Mouse (Mus musculus) layer of hippocampus, postnatal 36 days (tissue): Measurements from ENCODE around the gene Hbb-bh1. TPM values are rescaled to one million over a fixed set of nuclear protein-coding genes. Genes with fewer than 3 reads are reported as not detected.
A peak's percentile ranks its signal among the peaks of the same experiment; 100 is the strongest.
"Not testable (repeated sequence)": the region's sequence is repeated elsewhere in the genome, so short reads cannot be mapped to it uniquely, and the experiment has no call there.

Experiments
- DNase-seq, 2 experiments: peaks; one replicate each; pipeline ENCODE4 v3.0.0; 2022
- total RNA-seq, 2 experiments: library from RNA; stranded (reverse); gene quantifications; 2 replicates each; pipeline ENCODE4 v1.2.3; 2021

The Hbb-bh1 gene
- total RNA-seq, 2 experiments from 2014 or later: not detected

GRCm38 (mm10) chr7:103811223-103811845 lies 31.6 kb downstream of the Hbb-bh1 start:
- no peak for DNase-seq

GRCm38 (mm10) chr7:103810746-103811145 lies 32.2 kb downstream of the Hbb-bh1 start:
- DNase-seq: no peak

GRCm38 (mm10) chr7:103810296-103810695 lies 32.7 kb downstream of the Hbb-bh1 start:
- no peak for DNase-seq

GRCm38 (mm10) chr7:103809801-103810155 lies 33.2 kb downstream of the Hbb-bh1 start:
- DNase-seq: no peak

- DNase-seq: no peak
Observed at GRCm38 (mm10) chr7:103808971-103809800, 33.8 kb downstream of the Hbb-bh1 start.

- DNase-seq: not testable (repeated sequence)
Observed at GRCm38 (mm10) chr7:103808120-103808519, 34.8 kb downstream of the Hbb-bh1 start.

DNA sequence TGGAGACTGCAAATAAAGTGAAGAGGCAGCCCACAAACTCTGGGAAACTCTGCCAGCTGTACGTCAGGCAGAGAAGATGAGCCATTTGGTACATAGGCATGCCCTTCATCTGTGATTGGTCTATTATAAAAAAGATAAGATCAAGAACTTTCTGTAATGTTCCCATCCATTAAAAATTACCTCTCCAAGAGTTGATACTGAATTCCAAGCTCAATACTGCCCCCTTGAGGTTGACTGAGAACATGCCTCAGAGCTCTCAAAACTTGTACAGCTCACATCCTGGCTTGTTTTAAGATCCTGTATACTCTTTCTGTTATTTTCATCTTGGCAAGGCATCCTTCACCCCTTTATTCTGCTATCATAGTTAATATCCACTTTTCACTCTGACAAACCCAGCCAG lies 36.1 kb downstream of the Hbb-bh1 start:
- DNase-seq: peak in 1 of 2 experiments; percentile 5

DNA sequence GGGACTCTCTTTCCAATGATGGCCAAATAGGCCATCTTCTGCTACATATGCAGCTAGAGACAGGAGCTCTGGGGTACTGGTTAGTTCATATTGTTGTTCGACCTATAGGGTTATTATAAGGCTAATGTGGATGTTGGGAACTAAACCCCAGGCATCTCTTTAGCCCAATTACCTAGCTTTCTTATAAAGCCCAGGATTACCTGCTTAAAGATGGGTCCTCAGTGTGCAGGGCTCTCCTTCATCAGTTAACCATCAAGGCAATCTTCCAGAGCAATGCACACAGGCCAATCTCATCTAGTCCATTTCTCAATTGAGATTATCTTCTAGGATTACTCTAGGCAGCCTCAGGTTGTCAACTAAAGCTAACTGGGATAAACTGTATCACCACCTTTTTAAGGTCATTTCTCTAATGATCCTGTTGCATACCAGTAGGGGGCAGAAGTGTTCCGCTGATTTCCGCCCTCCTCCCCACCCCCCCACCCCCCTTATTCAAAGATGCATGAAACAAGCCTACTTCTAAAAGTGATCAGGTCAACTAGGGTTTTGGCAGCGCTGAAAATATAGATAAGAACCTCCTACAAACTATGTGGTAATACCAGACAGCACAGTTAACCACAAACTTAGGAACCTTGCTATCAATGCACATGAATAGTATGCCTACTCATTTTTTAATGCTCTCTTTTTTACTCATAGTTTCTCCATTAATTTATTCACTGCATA lies 50.1 kb downstream of the Hbb-bh1 start:
- no peak for DNase-seq

DNA sequence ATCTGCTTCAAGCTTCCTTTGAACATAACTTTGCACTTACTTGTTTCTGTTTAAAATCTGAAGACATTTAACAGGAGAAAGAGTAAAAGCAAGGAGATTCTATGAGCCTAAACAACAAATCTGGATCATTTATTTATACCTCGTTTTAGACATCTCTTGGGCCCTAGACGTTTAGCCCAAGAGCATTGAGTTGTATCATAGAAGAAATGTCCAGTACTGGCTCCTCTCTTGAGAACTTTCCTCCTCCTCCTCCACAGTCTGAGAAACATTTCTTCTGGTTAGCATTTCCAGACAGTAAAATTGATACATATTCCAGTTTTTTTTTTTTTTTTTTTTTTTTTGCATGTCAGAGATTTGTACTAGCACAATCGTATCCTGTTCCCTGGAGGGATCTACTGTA lies 51.2 kb downstream of the Hbb-bh1 start, which contains the start of gene Olfr67:
TSS of gene Olfr67 (minus strand) at position 101 of the 400 bp plus-strand sequence.
- DNase-seq: no peak

Other genes starting within 250 kb of the Hbb-bh1 start
- gene Olfr619, start 242.6 kb downstream of the Hbb-bh1 start, total RNA-seq: not detected
- not detected for gene Olfr620, start 230.6 kb downstream of the Hbb-bh1 start, total RNA-seq
- not detected for gene Olfr622, start 200.5 kb downstream of the Hbb-bh1 start, total RNA-seq
- gene Olfr623, start 179.5 kb downstream of the Hbb-bh1 start, total RNA-seq: not detected
- not detected for gene Olfr624, start 172.0 kb downstream of the Hbb-bh1 start, total RNA-seq
- not detected for gene Olfr625-ps1, start 160.4 kb downstream of the Hbb-bh1 start, total RNA-seq
- gene Olfr243, start 128.5 kb downstream of the Hbb-bh1 start, total RNA-seq: not detected
- not detected for gene Olfr628, start 112.8 kb downstream of the Hbb-bh1 start, total RNA-seq
- gene Olfr629, start 98.2 kb downstream of the Hbb-bh1 start, total RNA-seq: not detected
- gene Olfr630, start 85.8 kb downstream of the Hbb-bh1 start, total RNA-seq: not detected
- not detected for gene Olfr69, start 71.6 kb downstream of the Hbb-bh1 start, total RNA-seq
- gene Olfr68, start 63.5 kb downstream of the Hbb-bh1 start, total RNA-seq: not detected
- not detected for gene Olfr67, start 51.3 kb downstream of the Hbb-bh1 start, total RNA-seq
- 10 to 100 TPM; 35.4 to 54.6 TPM for gene Hbb-bt, start 29.2 kb downstream of the Hbb-bh1 start, total RNA-seq
- gene Hbb-bs, start 15.1 kb downstream of the Hbb-bh1 start, total RNA-seq: 100 to 1,000 TPM; 247 to 439 TPM
- gene Hbb-bh2, start 2.6 kb downstream of the Hbb-bh1 start, total RNA-seq: not detected
- not detected for gene Hbb-y, start 10.1 kb upstream of the Hbb-bh1 start, total RNA-seq
- not detected for gene Olfr66, start 43.1 kb upstream of the Hbb-bh1 start, total RNA-seq
- not detected for gene Olfr64, start 51.3 kb upstream of the Hbb-bh1 start, total RNA-seq
- not detected for gene Olfr65, start 60.3 kb upstream of the Hbb-bh1 start, total RNA-seq
- not detected for gene Olfr631, start 85.7 kb upstream of the Hbb-bh1 start, total RNA-seq
- gene Olfr632, start 91.2 kb upstream of the Hbb-bh1 start, total RNA-seq: not detected
- not detected for gene Olfr633, start 101.3 kb upstream of the Hbb-bh1 start, total RNA-seq
- under 1 TPM; 0.10 to 0.13 TPM for gene Olfr635, start 128.0 kb upstream of the Hbb-bh1 start, total RNA-seq
- gene Olfr638, start 155.6 kb upstream of the Hbb-bh1 start, total RNA-seq: not detected
- gene Olfr639, start 174.1 kb upstream of the Hbb-bh1 start, total RNA-seq: under 1 TPM; 0.08 to 0.17 TPM
- gene Olfr640, start 182.4 kb upstream of the Hbb-bh1 start, total RNA-seq: not detected
- not detected for gene Olfr641, start 192.3 kb upstream of the Hbb-bh1 start, total RNA-seq
- not detected for gene Olfr642, start 209.5 kb upstream of the Hbb-bh1 start, total RNA-seq
- gene 4930516K23Rik, start 218.3 kb upstream of the Hbb-bh1 start, total RNA-seq: not detected
- not detected for gene Olfr644, start 228.7 kb upstream of the Hbb-bh1 start, total RNA-seq
- gene Olfr645, start 242.3 kb upstream of the Hbb-bh1 start, total RNA-seq: not detected